Mouse (Mus musculus) telencephalon, adult 2 months (tissue): ENCODE results near the gene Msantd2.

Experiments
- DNase-seq: peaks from one replicate; pipeline ENCODE4 v3.0.0-alpha.2; 2011; ENCODE audit warnings: low read depth, low spot score

Gene Msantd2

GRCm38 (mm10) chr9:37540701-37541575 lies 51.8 kb downstream of the Msantd2 start:
- no peak for DNase-seq

- DNase-seq = no peak
These were observed 52.9 kb downstream of the Msantd2 start for GRCm38 (mm10) chr9:37541851-37542642.

DNA sequence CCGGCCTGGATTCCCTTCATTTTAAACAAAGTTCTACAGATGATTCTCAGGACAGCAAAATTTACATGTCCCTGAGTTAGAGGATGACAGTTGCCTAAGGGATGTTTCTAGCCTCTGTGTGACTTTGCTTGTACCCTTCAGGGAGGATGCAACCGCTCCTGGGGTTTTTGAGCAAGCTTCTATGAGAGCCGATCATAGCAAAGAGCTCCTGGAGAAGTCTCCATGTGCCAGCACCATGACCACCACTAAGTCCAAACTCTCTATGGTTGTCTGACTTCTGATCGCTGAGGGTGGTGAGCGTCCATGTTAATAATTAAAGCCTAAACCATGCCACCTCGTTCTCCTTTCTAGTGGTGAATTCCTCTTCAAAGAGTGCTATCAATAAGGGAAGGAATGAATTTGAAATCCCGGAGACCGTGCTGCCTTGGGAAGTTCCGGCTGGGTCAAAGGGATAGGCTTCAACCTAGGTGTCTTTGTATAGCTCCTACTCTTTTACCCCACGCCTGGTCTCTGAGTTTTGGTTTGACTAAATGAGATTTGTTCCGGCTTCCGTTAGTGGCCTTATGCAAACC lies 54.8 kb downstream of the Msantd2 start:
- DNase-seq = no peak

GRCm38 (mm10) chr9:37544447-37545165 lies 55.5 kb downstream of the Msantd2 start:
- no peak for DNase-seq

GRCm38 (mm10) chr9:37545166-37545610 lies 56.1 kb downstream of the Msantd2 start:
- no peak for DNase-seq

- no peak for DNase-seq
These were observed 56.8 kb downstream of the Msantd2 start for GRCm38 (mm10) chr9:37545847-37546452.

GRCm38 (mm10) chr9:37546889-37547288 lies 57.8 kb downstream of the Msantd2 start:
- no peak for DNase-seq

GRCm38 (mm10) chr9:37550435-37550834 lies 61.3 kb downstream of the Msantd2 start:
- no peak for DNase-seq

DNA sequence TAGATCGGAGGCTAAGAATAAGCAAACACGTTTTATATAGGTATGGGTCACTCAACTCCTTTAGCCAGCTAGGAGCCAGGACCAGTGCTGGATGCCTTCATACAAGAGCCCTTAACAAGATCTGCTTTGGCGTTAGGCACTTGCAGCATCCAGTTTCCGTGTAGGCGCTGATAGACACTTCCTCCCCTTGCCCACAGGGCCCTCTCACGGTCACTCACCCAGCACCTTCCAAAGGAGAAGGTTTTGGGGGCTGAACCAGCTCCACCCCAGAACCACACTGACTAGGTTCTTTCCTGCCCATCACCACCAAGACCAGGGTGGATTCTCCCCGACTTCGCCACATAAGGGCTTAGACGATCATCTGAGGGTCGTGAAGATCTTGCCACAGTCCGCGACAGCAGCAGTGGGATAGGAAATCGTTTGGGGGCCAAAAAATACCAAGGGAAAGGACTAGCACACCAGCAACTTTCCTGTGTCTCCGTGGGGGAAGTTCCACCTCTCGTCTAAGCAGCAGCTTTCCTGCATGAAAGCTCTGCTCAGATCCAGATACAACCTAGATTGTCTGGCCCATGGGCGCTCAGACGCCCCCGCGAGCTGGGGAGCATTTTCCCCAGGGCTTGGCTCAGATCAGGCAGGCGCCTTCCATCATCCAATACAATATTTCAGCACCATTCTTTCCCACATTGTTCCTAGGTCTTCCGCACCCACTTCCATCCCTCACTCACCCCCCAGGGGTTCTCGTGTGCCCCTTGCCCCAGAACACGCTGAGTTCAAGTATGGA lies 62.8 kb downstream of the Msantd2 start:
- DNase-seq = no peak

GRCm38 (mm10) chr9:37552536-37553293 lies 63.6 kb downstream of the Msantd2 start, which contains the start of gene Nrgn:
Gene Nrgn (minus strand): TSS chr9:37552904.
- DNase-seq = peak; percentile 95

DNA sequence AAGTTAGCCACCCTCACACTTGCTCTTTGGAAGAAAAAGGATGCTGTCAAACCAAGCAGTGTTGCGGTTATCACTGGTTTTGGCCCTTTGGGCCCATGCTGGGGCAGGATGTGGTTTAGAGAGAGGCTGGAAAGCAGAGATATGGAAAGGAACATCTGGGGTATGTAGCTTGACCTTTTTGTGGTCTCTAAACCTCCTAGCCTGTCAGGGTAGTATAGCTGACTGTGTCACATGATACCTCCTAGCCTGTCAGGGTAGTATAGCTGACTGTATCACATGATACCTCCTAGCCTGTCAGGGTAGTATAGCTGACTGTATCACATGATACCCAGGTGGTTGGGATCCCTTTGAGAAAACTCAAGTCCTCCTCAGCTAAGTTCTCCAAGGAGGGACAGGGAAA lies 65.2 kb downstream of the Msantd2 start:
- no peak for DNase-seq

DNA sequence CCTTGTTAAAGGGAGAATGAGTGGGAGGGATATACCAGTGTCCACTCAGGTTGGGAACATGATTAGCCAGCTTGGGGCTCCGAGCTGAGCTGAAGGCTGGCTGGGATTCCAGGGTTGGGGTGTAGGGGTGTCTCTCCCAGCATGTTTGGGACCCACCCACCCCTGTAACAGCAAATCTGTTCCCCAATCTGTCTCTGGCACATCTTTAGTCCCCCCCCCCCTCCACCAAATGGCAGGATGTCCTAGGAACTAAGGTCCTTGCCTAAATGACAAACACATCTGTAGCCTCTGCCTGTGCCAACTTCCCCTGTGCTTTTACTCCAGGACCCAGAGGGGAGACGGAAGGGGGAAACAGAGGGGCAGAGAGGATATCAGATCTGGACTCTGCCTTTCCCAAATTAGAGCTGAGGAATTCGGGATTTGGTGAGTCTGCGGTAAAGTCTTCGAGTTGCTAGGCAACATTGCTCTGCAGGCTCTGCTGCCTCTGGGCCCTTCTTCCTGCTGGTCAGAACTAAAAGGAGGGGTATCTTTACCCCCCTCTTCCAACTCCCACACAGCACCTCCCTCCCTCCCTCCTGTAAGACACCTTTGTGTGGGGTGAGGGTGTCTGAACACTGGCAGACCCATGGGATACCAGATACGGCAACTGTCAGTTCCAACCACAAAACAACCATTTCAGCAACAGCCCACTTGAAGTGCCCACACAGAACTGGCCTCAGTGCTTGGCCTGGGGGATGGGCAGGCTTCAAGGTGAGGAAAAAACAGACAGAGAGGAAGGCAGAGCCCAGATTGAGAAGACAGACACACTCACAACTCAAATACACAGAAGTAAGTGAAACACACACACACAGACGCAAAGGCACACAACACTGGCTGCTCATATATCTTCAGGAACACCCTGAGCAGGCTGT lies 66.0 kb downstream of the Msantd2 start, which contains the start of gene Siae:
Gene Siae, plus strand, starts transcription at position 861 of the 911 bp plus-strand sequence.
- peak; percentile 72 for DNase-seq

DNA sequence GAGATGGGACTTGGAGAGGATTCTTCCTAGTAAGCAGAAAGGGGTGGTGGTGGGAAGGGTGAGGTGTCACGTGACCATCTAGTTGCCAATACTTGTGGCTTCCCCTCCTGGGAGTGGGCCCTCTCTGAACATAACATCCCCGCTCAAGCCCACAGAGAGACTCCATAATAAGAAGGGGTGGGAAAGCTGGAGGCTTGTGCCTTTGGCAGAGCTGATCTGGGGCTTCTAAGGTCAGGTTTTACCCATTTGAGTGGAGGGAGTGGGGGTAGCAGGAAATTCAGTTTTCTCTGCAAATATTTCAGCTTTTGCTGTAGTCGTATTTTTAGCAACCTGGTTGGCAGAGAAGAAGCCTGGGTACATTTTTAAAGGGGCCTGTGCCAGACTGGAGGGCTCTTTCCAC lies 67.2 kb downstream of the Msantd2 start:
- DNase-seq = peak; percentile 69

DNA sequence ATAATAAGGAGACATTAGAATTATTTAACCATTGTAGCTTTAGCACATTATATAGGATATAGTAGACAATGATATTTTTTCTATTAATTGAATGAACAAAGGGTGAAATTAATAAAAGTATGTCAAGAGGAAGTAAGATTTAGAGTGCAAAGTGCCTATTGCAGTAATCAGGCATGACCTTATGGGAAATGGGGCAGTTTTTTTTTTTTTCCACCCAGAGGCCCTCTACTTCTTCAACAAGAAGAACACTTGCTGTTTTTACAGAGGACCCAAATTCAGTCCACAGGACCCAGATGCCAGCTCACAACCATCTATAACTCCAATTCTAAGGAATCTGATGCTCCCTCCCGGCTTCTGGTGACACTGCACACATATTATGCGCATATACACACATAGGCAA lies 71.5 kb downstream of the Msantd2 start:
- no peak for DNase-seq

DNA sequence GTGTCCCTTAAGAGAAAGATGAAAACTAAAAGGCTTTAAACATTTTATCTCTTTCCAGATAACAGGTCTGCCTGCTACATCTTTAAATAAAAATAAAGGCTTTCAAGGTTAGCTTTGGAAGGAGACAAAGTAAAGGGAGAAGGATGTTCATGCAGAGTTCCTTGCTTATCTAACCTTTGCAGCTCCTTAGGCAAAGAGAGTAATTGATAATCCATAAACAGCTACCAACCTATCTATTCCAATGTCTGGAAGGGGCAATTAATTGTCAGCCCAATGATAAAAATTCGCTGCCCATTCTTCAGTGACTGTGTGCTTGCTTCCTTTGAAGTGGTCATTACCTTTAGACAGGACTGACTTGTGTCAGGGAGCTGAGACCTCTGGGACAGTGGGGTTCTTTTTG lies 74.7 kb downstream of the Msantd2 start:
- DNase-seq = no peak

DNA sequence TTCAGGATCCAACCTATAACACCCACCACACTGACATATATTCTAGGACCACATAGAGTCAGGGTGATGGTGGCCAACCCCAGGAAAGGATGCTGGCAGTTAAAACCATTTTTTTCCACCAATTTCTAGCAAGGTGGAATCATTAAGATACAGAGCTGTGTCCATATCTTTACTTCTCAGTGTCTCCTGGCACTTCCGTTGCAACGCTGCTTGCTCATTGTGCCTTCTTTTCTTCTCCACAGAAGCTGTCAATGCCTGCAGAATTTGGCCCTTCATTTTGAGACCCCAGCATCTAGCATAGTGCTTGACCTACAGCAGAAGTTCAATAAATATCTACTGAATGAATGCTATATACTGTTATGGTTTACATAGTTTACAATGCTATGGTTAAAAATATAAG lies 77.9 kb downstream of the Msantd2 start:
- no peak for DNase-seq

DNA sequence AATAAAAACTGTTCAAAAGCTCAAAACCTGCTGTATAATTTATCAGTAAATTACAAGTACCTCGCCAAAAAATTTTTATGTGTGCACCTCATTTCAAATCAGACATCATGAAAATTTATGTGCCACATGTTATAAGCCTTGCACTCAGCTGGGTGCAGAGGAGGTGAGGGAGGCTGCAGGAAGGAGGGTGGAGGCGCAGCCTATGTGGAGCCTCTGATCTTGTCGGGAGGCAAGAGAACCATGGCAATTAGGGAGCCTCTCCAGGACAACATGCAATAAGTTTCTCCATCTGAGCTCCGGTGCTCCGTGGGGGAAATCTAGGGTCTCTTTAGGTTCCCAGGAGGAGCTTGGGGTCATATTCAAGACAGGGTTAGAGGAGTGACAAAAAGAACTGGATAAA lies 78.3 kb downstream of the Msantd2 start:
- no peak for DNase-seq

DNA sequence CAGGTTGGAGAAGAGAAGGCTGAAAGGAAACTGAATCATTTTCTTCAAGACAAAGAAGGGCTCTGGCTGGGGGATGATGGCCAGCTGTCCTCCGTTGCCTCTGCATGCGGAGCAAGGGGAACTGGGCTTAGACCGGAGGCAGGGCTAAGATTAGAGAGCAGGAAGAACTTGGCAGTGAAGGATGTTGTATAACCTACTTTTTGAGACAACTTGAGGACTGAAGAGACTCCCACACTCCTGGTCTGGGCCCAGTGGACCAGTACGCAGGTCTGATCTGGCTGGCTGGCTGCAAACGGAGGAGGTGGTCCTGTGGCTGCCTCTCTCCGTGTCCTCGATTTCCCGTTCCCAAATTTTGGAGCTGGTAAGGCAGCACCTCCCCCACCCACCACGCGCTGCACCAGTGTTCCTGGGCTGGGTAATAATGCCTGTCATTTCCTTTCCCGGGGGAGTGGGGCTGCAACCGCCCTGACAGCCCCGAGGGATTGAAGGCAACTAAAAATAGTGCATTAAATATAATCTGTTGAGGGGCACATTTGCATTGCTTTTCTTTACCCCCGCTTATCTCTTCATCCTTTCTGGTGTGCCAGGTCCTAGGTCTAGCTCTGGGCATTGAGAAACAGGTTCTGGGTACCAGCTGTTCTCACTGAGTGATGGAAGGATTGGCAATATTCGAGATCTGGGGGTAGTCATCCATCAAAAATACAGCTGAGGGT lies 78.9 kb downstream of the Msantd2 start:
- DNase-seq = peak; percentile 91
